Mouse (Mus musculus) liver, embryonic 13.5 days (tissue): Measurements from ENCODE around the gene Hoxb5. TPM values are rescaled to one million over a fixed set of nuclear protein-coding genes. Genes with fewer than 3 reads are reported as not detected.

Source experiments
- ATAC-seq: fragments of 200-750 bp; cut with Nextera tagmentation; 2 replicates; pipeline ENCODE4 v1.8.0; 2017; ENCODE audit warnings: low read depth, mild to moderate bottlenecking, moderate number of reproducible peaks, moderate library complexity
- DNase-seq: peaks from one replicate; pipeline ENCODE4 v3.0.0; 2022
- H3K27ac ChIP-seq: fragments of 300-500 bp; sonication (generic); 2 replicates; pipeline ENCODE4 v1.5.1; 2015; ENCODE audit warnings: moderate library complexity, mild to moderate bottlenecking, inconsistent platforms
- H3K27me3 ChIP-seq: fragments of 300-500 bp; sonication (generic); 2 replicates; pipeline ENCODE4 v1.6.1; 2015; ENCODE audit warnings: mild to moderate bottlenecking, inconsistent platforms
- H3K36me3 ChIP-seq: fragments of 300-500 bp; sonication (generic); 2 replicates; pipeline ENCODE4 v1.6.1; 2015; ENCODE audit warnings: mild to moderate bottlenecking, inconsistent platforms
- H3K4me1 ChIP-seq: fragments of 300-500 bp; sonication (generic); replicated peaks from 2 replicates; pipeline ENCODE4 v1.6.1; 2015; ENCODE audit warnings: inconsistent platforms
- H3K4me2 ChIP-seq: fragments of 300-500 bp; sonication (generic); 2 replicates; pipeline ENCODE4 v1.6.1; 2015; ENCODE audit warnings: inconsistent platforms, mild to moderate bottlenecking, moderate library complexity
- H3K4me3 ChIP-seq: fragments of 300-500 bp; sonication (generic); replicated peaks from 2 replicates; pipeline ENCODE4 v1.5.1; 2015; ENCODE audit warnings: mild to moderate bottlenecking, inconsistent platforms
- H3K9ac ChIP-seq: fragments of 300-500 bp; sonication (generic); 2 replicates; pipeline ENCODE4 v1.6.1; 2015; ENCODE audit warnings: mild to moderate bottlenecking, inconsistent platforms
- H3K9me3 ChIP-seq: fragments of 300-500 bp; sonication (generic); replicated peaks from 2 replicates; pipeline ENCODE4 v1.6.1; 2016; ENCODE audit warnings: inconsistent platforms
- WGBS: fragments of 180-500 bp; shearing (Covaris S2); methylation state at CpG from one replicate; pipeline ENCODE4 v1.1.7; 2015; ENCODE audit not compliant: insufficient replicate concordance; 5-methylcytosine and 5-hydroxymethylcytosine counted together
- polyA plus RNA-seq: library from polyadenylated mRNA; unstranded; fragments of >200 nt; fragmentation: Nextera tagmentation; extraction: Ambion mirVana; gene quantifications from 2 replicates; pipeline ENCODE4 v1.2.1, GENCODE M21; 2015

The Hoxb5 gene
- polyA plus RNA-seq, 1 experiment from 2014 or later: 0.44 TPM

- H3K4me1 ChIP-seq: peaks cover 4% of the 10 kb centered on the region; the same call in 1 of the 2 replicates
These were observed 43.0 kb downstream of the Hoxb5 start for GRCm38 (mm10) chr11:96345893-96346806.

GRCm38 (mm10) chr11:96346916-96347520, 43.9 kb downstream of the Hoxb5 start:
- 53% methylated on average over 5 of the region's 5 CpGs for WGBS
- H3K27ac ChIP-seq: no peak overlapping the region
- no peak overlapping the region for H3K4me3 ChIP-seq
- ATAC-seq (no peak), DNase-seq (no peak)
- 0 out of 2 replicates have a peak, but pooled peaks cover 4% of the 10 kb centered on the region for H3K4me1 ChIP-seq
- no peaks in the 10 kb centered on the region for H3K36me3 ChIP-seq
- no peaks in the 10 kb centered on the region for H3K9me3 ChIP-seq
- H3K27me3 ChIP-seq: peaks cover 97% of the 10 kb centered on the region
- H3K9ac ChIP-seq: no peak overlapping the region
- no peak overlapping the region for H3K4me2 ChIP-seq

More at GRCm38 (mm10) chr11:96345893-96346806, 43.0 kb downstream of the Hoxb5 start:
- H3K27ac ChIP-seq: no peak overlapping the region
- ATAC-seq: no peak
- no peak for DNase-seq
- WGBS: 18% methylated on average over 45 of the region's 45 CpGs
- H3K9ac ChIP-seq: no peak overlapping the region
- H3K36me3 ChIP-seq: no peaks in the 10 kb centered on the region
- peaks cover 97% of the 10 kb centered on the region for H3K27me3 ChIP-seq
- peak overlapping the region; percentile 35 for H3K4me3 ChIP-seq
- H3K9me3 ChIP-seq: no peaks in the 10 kb centered on the region
- peak overlapping the region; percentile 49 for H3K4me2 ChIP-seq

DNA sequence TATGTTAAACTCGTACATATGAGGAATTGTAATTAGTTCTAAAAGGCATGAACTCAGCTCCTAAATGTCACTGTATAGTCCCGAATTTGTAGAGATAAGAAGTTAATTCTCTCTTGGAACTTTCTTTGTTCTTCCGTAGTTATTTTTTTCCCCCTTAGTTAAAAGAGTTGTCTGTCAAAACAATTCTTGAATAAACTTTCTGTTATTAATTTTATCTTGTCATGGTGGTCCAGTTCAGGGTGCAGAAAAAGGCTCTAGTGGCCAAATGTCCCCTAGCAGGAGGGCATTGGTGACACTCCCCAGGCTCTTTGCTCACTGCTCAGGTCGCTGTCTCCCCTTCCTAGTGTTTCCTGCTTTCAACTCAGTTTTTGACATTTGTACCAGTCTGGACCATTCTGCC, 44.6 kb downstream of the Hoxb5 start:
- Histone ChIP-seq H3K27ac (no peak overlapping the region), H3K9me3 (no peaks in the 10 kb centered on the region), H3K4me1 (0 out of 2 replicates have a peak, but pooled peaks cover 4% of the 10 kb centered on the region), H3K4me3 (no peak overlapping the region), H3K9ac (no peak overlapping the region), H3K4me2 (no peak overlapping the region), H3K27me3 (peaks cover 97% of the 10 kb centered on the region), H3K36me3 (no peaks in the 10 kb centered on the region)
- 23% methylated on average over 4 of the region's 4 CpGs for WGBS
- no peak for ATAC-seq
- DNase-seq: no peak

DNA sequence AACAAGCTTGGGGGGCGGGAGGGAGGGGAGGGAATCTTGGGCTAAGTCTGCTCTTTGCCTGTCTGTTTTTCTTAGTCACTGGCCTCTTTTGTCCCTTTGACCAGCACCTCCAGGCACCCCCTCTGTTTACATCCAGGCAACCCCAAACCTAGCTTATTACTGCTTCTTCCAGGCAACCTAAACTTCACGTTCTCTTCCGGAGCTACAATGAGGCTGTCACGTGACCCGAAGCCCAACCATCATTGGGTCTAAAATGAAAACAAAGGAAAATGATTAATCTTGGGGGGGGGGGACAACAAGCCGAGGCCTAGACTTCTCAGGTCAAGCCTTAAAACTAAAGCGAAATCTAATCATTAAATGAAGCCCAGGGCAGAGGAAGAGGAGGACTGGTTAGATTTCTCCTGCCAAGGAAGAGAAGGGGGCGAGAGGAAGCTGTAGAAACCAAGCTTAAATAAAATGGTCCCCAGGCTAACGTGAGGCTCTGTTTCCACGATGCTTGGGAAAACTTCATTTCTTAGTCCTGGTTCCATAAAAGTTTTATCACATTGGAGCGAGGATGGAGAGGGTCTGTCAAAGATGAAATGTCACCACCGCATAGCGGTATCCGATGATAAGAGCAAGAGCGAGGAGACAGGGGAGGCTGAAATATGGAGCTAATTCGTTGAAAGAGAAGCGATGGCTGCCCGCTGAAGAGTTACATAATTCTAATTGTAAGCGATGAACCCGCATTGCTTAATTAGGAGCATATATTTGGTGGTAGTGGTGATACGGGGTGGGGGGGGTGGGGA, 45.2 kb downstream of the Hoxb5 start:
- WGBS: 21% methylated on average over 21 of the region's 21 CpGs

GRCm38 (mm10) chr11:96348988-96349387, 45.9 kb downstream of the Hoxb5 start:
- DNase-seq (no peak), ATAC-seq (no peak)
- peaks cover 96% of the 10 kb centered on the region for H3K27me3 ChIP-seq
- H3K4me2 ChIP-seq: no peak overlapping the region
- H3K9ac ChIP-seq: no peak overlapping the region
- H3K36me3 ChIP-seq: no peaks in the 10 kb centered on the region
- no peak overlapping the region for H3K27ac ChIP-seq
- 56% methylated on average over 3 of the region's 3 CpGs for WGBS
- no peak overlapping the region for H3K4me3 ChIP-seq
- H3K9me3 ChIP-seq: no peaks in the 10 kb centered on the region
- 0 out of 2 replicates have a peak, but pooled peaks cover 4% of the 10 kb centered on the region for H3K4me1 ChIP-seq

More for the DNA sequence above, 45.2 kb downstream of the Hoxb5 start:
- no peak overlapping the region for H3K9ac ChIP-seq
- DNase-seq (no peak), ATAC-seq (no peak)
- H3K36me3 ChIP-seq: no peaks in the 10 kb centered on the region
- H3K9me3 ChIP-seq: no peaks in the 10 kb centered on the region
- no peak overlapping the region for H3K4me3 ChIP-seq
- H3K4me1 ChIP-seq: 0 out of 2 replicates have a peak, but pooled peaks cover 4% of the 10 kb centered on the region
- no peak overlapping the region for H3K27ac ChIP-seq
- peaks cover 97% of the 10 kb centered on the region for H3K27me3 ChIP-seq
- H3K4me2 ChIP-seq: no peak overlapping the region

GRCm38 (mm10) chr11:96349491-96350340, 46.6 kb downstream of the Hoxb5 start:
- Histone ChIP-seq H3K4me3 (no peak overlapping the region), H3K4me1 (0 out of 2 replicates have a peak, but pooled peaks cover 4% of the 10 kb centered on the region), H3K9ac (no peak overlapping the region), H3K9me3 (no peaks in the 10 kb centered on the region), H3K36me3 (no peaks in the 10 kb centered on the region), H3K27ac (no peak overlapping the region), H3K4me2 (no peak overlapping the region), H3K27me3 (peaks cover 96% of the 10 kb centered on the region)
- WGBS: 30% methylated on average over 14 of the region's 14 CpGs
- ATAC-seq (no peak), DNase-seq (no peak)

GRCm38 (mm10) chr11:96350341-96350624, 47.1 kb downstream of the Hoxb5 start, which contains the start of gene Hoxb2:
TSS of gene Hoxb2 (plus strand) at chr11:96350525.
- Histone ChIP-seq H3K4me1 (0 out of 2 replicates have a peak, but pooled peaks cover 4% of the 10 kb centered on the region), H3K27me3 (peaks cover 96% of the 10 kb centered on the region), H3K4me3 (no peak within 1 kb of the TSS), H3K9ac (no peak within 1 kb of the TSS), H3K36me3 (no peaks in the 10 kb centered on the region), H3K9me3 (no peaks in the 10 kb centered on the region), H3K4me2 (no peak within 1 kb of the TSS), H3K27ac (no peak within 1 kb of the TSS)
- DNase-seq: no peak
- no peak for ATAC-seq
- WGBS: 29% methylated on average over 2 of the region's 2 CpGs

GRCm38 (mm10) chr11:96350791-96351190, 47.7 kb downstream of the Hoxb5 start:
- no peak overlapping the region for H3K4me3 ChIP-seq
- H3K9me3 ChIP-seq: no peaks in the 10 kb centered on the region
- no peak overlapping the region for H3K4me2 ChIP-seq
- 59% methylated on average over 2 of the region's 2 CpGs for WGBS
- DNase-seq (no peak), ATAC-seq (no peak)
- H3K36me3 ChIP-seq: no peaks in the 10 kb centered on the region
- peaks cover 94% of the 10 kb centered on the region for H3K27me3 ChIP-seq
- 0 out of 2 replicates have a peak, but pooled peaks cover under 1% of the 10 kb centered on the region for H3K4me1 ChIP-seq
- no peak overlapping the region for H3K27ac ChIP-seq
- H3K9ac ChIP-seq: no peak overlapping the region

DNA sequence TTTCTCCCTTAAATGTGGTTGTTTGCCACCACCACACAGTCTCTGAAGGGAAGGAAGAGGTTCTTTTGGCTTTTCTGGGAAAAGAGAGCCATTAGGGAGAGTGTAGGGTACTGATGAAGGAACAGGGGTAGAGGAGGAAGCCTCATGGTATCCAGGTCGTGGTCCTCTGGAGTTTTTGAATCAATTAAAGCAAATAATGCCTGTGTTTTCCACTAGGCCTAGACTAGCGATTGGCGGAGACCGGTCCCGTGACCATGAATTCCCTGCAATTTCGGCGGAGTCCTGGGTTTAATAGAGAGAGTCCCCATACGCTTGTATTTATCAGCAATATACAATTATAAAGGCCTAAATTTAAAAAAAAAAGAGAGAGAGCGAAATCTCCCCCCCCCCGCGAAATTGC, 48.2 kb downstream of the Hoxb5 start:
- H3K9ac ChIP-seq: no peak overlapping the region
- ATAC-seq: no peak
- H3K27ac ChIP-seq: no peak overlapping the region
- no peaks in the 10 kb centered on the region for H3K9me3 ChIP-seq
- H3K36me3 ChIP-seq: no peaks in the 10 kb centered on the region
- peaks cover 94% of the 10 kb centered on the region for H3K27me3 ChIP-seq
- no peak overlapping the region for H3K4me2 ChIP-seq
- WGBS: 20% methylated on average over 11 of the region's 11 CpGs
- no peaks in the 10 kb centered on the region for H3K4me1 ChIP-seq
- no peak overlapping the region for H3K4me3 ChIP-seq
- no peak for DNase-seq

DNA sequence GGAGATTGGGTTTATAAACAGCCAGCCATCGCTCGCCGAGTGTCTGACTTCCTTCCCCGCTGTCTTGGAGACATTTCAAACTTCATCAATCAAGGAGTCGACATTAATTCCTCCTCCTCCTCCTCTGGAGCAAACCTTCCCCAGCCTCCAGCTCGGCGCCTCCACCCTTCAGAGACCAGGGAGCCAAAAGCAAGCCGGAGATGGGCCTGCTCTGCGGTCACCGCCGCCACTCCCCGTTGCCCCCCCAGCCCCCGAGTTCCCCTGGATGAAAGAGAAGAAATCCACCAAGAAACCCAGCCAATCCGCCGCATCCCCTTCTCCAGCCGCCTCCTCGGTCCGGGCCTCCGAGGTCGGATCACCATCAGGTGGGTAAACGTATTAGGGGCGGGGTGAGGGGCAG, 48.7 kb downstream of the Hoxb5 start:
- Histone ChIP-seq H3K4me3 (peak overlapping the region; percentile 50), H3K27ac (peak overlapping the region; percentile 61), H3K4me1 (no peaks in the 10 kb centered on the region), H3K9me3 (no peaks in the 10 kb centered on the region), H3K27me3 (peaks cover 94% of the 10 kb centered on the region), H3K4me2 (peak overlapping the region; percentile 42; the same call in 1 of the 2 replicates), H3K36me3 (no peaks in the 10 kb centered on the region), H3K9ac (peak overlapping the region; percentile 56; the same call in 1 of the 2 replicates)
- WGBS: 2% methylated on average over 22 of the region's 22 CpGs
- DNase-seq (no peak), ATAC-seq (no peak)
